Mouse (Mus musculus): ENCODE results near the gene Dand5. TPM values are rescaled to one million over a fixed set of nuclear protein-coding genes. Genes with fewer than 3 reads are reported as not detected.

The Dand5 gene
- polyA plus RNA-seq, 1 experiment from 2014 or later = 7.1 TPM

GRCm38 (mm10) chr8:84825636-84826035, 3.0 kb upstream of the Dand5 start:
- no peaks in the 10 kb centered on the region for H3K9me3 ChIP-seq (ENCODE audit: control insufficient read depth, low read length)
- H3K9ac ChIP-seq (ENCODE audit: low read depth, low read length) = no peak overlapping the region
- ATAC-seq (ENCODE audit: low FRiP score) (no peak), DNase-seq (ENCODE audit: low spot score) (no peak)
- no peak overlapping the region for H3K27ac ChIP-seq (ENCODE audit: low read depth, low read length)
- WGBS = 64% methylated on average over 4 of the region's 4 CpGs
- peaks cover 2% of the 10 kb centered on the region; the same call in 1 of the 2 replicates for H3K4me1 ChIP-seq (replicated peaks; ENCODE audit: control insufficient read depth, insufficient read depth, low read length)
- no peaks in the 10 kb centered on the region for H3K36me3 ChIP-seq (ENCODE audit: control insufficient read depth, insufficient read depth, low read length)
- H3K4me3 ChIP-seq (ENCODE audit: low read depth, low read length) = no peak overlapping the region
- no peaks in the 10 kb centered on the region; the same call in 1 of the 2 replicates for H3K27me3 ChIP-seq (ENCODE audit: control insufficient read depth, insufficient read depth, low read length)
- no peak overlapping the region for H3K4me2 ChIP-seq (replicated peaks; ENCODE audit: low read depth, low read length)

DNA sequence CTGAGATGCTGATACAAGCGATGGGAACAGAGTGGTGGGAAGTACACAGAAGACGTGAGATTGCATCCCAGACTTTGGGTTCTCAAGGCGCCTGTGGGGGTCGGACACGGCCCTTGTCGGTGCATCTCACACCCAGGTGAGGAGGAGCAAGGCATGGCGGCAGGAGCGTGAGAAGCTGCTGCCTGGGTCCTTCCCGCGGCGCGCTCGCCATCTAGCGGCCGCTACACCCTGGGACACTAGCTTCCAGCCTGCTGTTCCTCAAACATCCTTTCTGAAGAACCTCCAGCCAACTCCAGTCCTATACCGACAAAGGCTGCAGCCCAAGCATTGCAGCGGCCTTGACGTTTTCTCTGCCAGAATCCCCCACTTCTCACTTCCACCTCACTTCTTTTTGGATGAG, 1.0 kb upstream of the Dand5 start:
- Histone ChIP-seq H3K27ac (ENCODE audit: low read depth, low read length) (no peak overlapping the region), H3K4me1 (replicated peaks; ENCODE audit: control insufficient read depth, insufficient read depth, low read length) (peaks cover 2% of the 10 kb centered on the region; the same call in 1 of the 2 replicates), H3K4me2 (replicated peaks; ENCODE audit: low read depth, low read length) (peak overlapping the region; percentile 17; the same call in 1 of the 2 replicates), H3K4me3 (ENCODE audit: low read depth, low read length) (no peak overlapping the region), H3K9ac (ENCODE audit: low read depth, low read length) (no peak overlapping the region), H3K9me3 (ENCODE audit: control insufficient read depth, low read length) (no peaks in the 10 kb centered on the region), H3K36me3 (ENCODE audit: control insufficient read depth, insufficient read depth, low read length) (no peaks in the 10 kb centered on the region), H3K27me3 (ENCODE audit: control insufficient read depth, insufficient read depth, low read length) (no peaks in the 10 kb centered on the region; the same call in 1 of the 2 replicates)
- ATAC-seq (ENCODE audit: low FRiP score) = peak; percentile 71
- peak; percentile 89 for DNase-seq (ENCODE audit: low spot score)
- 1% methylated on average over 18 of the region's 18 CpGs for WGBS

DNA sequence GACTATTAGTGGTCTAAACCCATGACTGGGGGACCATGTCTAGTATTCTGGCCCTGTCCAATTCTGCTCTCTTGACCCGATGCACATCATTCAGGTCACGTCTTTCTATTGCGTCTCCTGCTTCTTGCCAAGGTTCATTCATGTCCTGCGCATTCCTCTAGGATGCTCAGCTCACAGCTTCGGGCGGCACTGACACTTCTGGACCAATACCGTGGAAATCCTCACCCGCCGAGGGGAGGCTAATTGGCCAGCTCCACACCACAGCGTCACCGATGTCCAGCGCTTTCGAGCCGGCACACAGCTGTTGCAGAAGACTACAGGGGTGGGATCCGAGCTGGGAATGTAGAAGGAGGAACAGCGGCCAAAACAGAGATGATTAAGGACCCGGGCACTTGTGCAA, 6.5 kb downstream of the Dand5 start:
- Histone ChIP-seq H3K9ac (ENCODE audit: low read depth, low read length) (no peak overlapping the region), H3K27me3 (ENCODE audit: control insufficient read depth, insufficient read depth, low read length) (peaks cover 18% of the 10 kb centered on the region), H3K27ac (ENCODE audit: low read depth, low read length) (no peak overlapping the region), H3K9me3 (ENCODE audit: control insufficient read depth, low read length) (no peaks in the 10 kb centered on the region), H3K4me1 (replicated peaks; ENCODE audit: control insufficient read depth, insufficient read depth, low read length) (peaks cover 6% of the 10 kb centered on the region; the same call in 1 of the 2 replicates), H3K4me2 (replicated peaks; ENCODE audit: low read depth, low read length) (no peak overlapping the region), H3K36me3 (ENCODE audit: control insufficient read depth, insufficient read depth, low read length) (no peaks in the 10 kb centered on the region), H3K4me3 (ENCODE audit: low read depth, low read length) (no peak overlapping the region)
- ATAC-seq (ENCODE audit: low FRiP score) (no peak), DNase-seq (ENCODE audit: low spot score) (no peak)
- 76% methylated on average over 17 of the region's 17 CpGs for WGBS

GRCm38 (mm10) chr8:84815547-84815946, 7.1 kb downstream of the Dand5 start:
- 12% methylated on average over 9 of the region's 9 CpGs for WGBS
- Histone ChIP-seq H3K36me3 (ENCODE audit: control insufficient read depth, insufficient read depth, low read length) (no peaks in the 10 kb centered on the region), H3K4me3 (ENCODE audit: low read depth, low read length) (no peak overlapping the region), H3K27me3 (ENCODE audit: control insufficient read depth, insufficient read depth, low read length) (peaks cover 18% of the 10 kb centered on the region), H3K9ac (ENCODE audit: low read depth, low read length) (no peak overlapping the region), H3K9me3 (ENCODE audit: control insufficient read depth, low read length) (no peaks in the 10 kb centered on the region), H3K4me1 (replicated peaks; ENCODE audit: control insufficient read depth, insufficient read depth, low read length) (peaks cover 6% of the 10 kb centered on the region; the same call in 1 of the 2 replicates), H3K4me2 (replicated peaks; ENCODE audit: low read depth, low read length) (no peak overlapping the region), H3K27ac (ENCODE audit: low read depth, low read length) (no peak overlapping the region)
- peak; percentile 43; the same call in 1 of the 2 replicates for ATAC-seq (ENCODE audit: low FRiP score)
- DNase-seq (ENCODE audit: low spot score) = peak; percentile 96

- peaks cover 18% of the 10 kb centered on the region for H3K27me3 ChIP-seq (ENCODE audit: control insufficient read depth, insufficient read depth, low read length)
- no peak overlapping the region for H3K27ac ChIP-seq (ENCODE audit: low read depth, low read length)
- peak; percentile 6; the same call in 1 of the 2 replicates for ATAC-seq (ENCODE audit: low FRiP score)
Observed at GRCm38 (mm10) chr8:84814555-84815441, 7.8 kb downstream of the Dand5 start.

DNA sequence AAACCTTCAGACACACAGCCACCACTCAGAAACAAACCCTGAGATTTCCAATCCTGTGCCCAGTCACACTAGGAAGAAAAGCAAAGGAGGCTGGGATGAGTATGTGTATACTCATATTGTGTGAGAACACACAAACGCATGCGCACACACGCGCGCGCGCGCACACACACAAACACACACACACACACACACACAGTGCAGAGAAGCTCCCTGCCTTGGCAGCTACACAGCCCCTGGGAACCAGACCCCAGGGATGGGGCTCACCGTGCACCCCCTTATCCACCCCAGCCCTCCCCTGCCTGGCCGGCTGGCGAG, 8.4 kb downstream of the Dand5 start:
- Histone ChIP-seq H3K27me3 (ENCODE audit: control insufficient read depth, insufficient read depth, low read length) (peaks cover 23% of the 10 kb centered on the region), H3K27ac (ENCODE audit: low read depth, low read length) (no peak overlapping the region), H3K4me3 (ENCODE audit: low read depth, low read length) (0 out of 2 replicates have a peak overlapping the region, but pooled peaks have one; percentile 3), H3K9me3 (ENCODE audit: control insufficient read depth, low read length) (no peaks in the 10 kb centered on the region), H3K36me3 (ENCODE audit: control insufficient read depth, insufficient read depth, low read length) (no peaks in the 10 kb centered on the region), H3K9ac (ENCODE audit: low read depth, low read length) (no peak overlapping the region), H3K4me1 (replicated peaks; ENCODE audit: control insufficient read depth, insufficient read depth, low read length) (peaks cover 6% of the 10 kb centered on the region; the same call in 1 of the 2 replicates), H3K4me2 (replicated peaks; ENCODE audit: low read depth, low read length) (no peak overlapping the region)
- WGBS = 80% methylated on average over 11 of the region's 11 CpGs
- ATAC-seq (ENCODE audit: low FRiP score) (no peak), DNase-seq (ENCODE audit: low spot score) (no peak)

More at GRCm38 (mm10) chr8:84814555-84815441, 7.8 kb downstream of the Dand5 start:
- WGBS = 41% methylated on average over 19 of the region's 19 CpGs
- no peaks in the 10 kb centered on the region for H3K36me3 ChIP-seq (ENCODE audit: control insufficient read depth, insufficient read depth, low read length)
- H3K4me2 ChIP-seq (replicated peaks; ENCODE audit: low read depth, low read length) = no peak overlapping the region
- H3K9ac ChIP-seq (ENCODE audit: low read depth, low read length) = no peak overlapping the region
- H3K4me1 ChIP-seq (replicated peaks; ENCODE audit: control insufficient read depth, insufficient read depth, low read length) = peaks cover 6% of the 10 kb centered on the region; the same call in 1 of the 2 replicates
- H3K9me3 ChIP-seq (ENCODE audit: control insufficient read depth, low read length) = no peaks in the 10 kb centered on the region
- no peak for DNase-seq (ENCODE audit: low spot score)
- 0 out of 2 replicates have a peak overlapping the region, but pooled peaks have one; percentile 3 for H3K4me3 ChIP-seq (ENCODE audit: low read depth, low read length)

DNA sequence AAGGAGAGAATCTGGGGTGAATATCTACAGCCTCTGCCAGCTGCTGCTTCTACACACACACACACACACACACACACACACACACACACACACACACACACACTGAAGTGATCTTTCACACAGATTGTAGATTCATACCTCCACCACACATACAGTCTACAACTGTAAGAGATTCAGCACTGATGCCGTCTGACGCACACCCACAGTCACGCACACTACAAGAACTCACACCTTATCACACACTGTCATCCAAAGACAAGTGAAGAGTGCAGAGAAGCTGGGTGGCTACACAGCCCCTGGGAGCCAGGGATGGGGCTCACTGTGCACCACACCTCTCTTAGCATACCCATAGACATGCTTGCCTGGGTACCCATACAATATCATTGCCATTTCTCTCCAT, 8.8 kb downstream of the Dand5 start:
- H3K36me3 ChIP-seq (ENCODE audit: control insufficient read depth, insufficient read depth, low read length) = no peaks in the 10 kb centered on the region
- peaks cover 6% of the 10 kb centered on the region; the same call in 1 of the 2 replicates for H3K4me1 ChIP-seq (replicated peaks; ENCODE audit: control insufficient read depth, insufficient read depth, low read length)
- no peak overlapping the region for H3K27ac ChIP-seq (ENCODE audit: low read depth, low read length)
- H3K4me3 ChIP-seq (ENCODE audit: low read depth, low read length) = no peak overlapping the region
- H3K9ac ChIP-seq (ENCODE audit: low read depth, low read length) = no peak overlapping the region
- H3K4me2 ChIP-seq (replicated peaks; ENCODE audit: low read depth, low read length) = no peak overlapping the region
- DNase-seq (ENCODE audit: low spot score) (no peak), ATAC-seq (ENCODE audit: low FRiP score) (no peak)
- H3K9me3 ChIP-seq (ENCODE audit: control insufficient read depth, low read length) = no peaks in the 10 kb centered on the region
- WGBS = 89% methylated on average over 3 of the region's 3 CpGs
- peaks cover 26% of the 10 kb centered on the region for H3K27me3 ChIP-seq (ENCODE audit: control insufficient read depth, insufficient read depth, low read length)

GRCm38 (mm10) chr8:84813059-84813458, 9.6 kb downstream of the Dand5 start:
- Histone ChIP-seq H3K36me3 (ENCODE audit: control insufficient read depth, insufficient read depth, low read length) (no peaks in the 10 kb centered on the region), H3K27ac (ENCODE audit: low read depth, low read length) (no peak overlapping the region), H3K27me3 (ENCODE audit: control insufficient read depth, insufficient read depth, low read length) (peaks cover 31% of the 10 kb centered on the region), H3K4me2 (replicated peaks; ENCODE audit: low read depth, low read length) (no peak overlapping the region), H3K9ac (ENCODE audit: low read depth, low read length) (no peak overlapping the region), H3K4me3 (ENCODE audit: low read depth, low read length) (no peak overlapping the region), H3K4me1 (replicated peaks; ENCODE audit: control insufficient read depth, insufficient read depth, low read length) (peaks cover 6% of the 10 kb centered on the region; the same call in 1 of the 2 replicates), H3K9me3 (ENCODE audit: control insufficient read depth, low read length) (no peaks in the 10 kb centered on the region)
- DNase-seq (ENCODE audit: low spot score) = peak; percentile 91
- no peak for ATAC-seq (ENCODE audit: low FRiP score)
- 1% methylated on average over 5 of the region's 5 CpGs for WGBS
